In the genomic region with DNA sequence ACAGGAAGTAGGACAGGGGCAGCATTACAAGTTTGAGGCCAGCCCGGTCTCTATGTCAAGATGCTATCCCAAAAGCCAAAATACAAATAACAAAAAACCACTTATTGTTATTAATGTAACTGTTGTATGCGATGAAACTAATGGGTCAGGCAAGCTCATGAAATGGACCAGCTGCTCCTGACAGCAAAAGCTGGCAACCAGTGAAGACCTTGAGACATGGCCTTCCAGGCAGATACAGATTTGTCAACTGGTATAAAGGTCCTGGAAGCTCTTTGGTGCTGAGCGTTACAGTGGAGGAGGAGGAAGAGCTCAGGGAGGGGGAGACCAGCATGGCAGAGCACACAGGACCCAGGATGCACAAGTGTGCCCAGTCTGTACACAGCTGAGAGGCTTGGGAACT, we compare ENCODE assay signal across 26 mouse cellular contexts. TPM values are rescaled to one million over a fixed set of nuclear protein-coding genes. Genes with fewer than 3 reads are reported as not detected.
DNase-seq lines count a peak whose midpoint lies in the region; ATAC-seq lines count a peak whose summit lies in the region.
"Had no signal": no experiment of that assay in that cellular context is flagged by ENCODE, and none has a peak within 500 bp of the region (broad histone marks: within the 10 kb centered on the region; RNA-seq: fewer than 3 reads in every experiment).

No protein-coding gene starts in this region.

- no peaks in the 10 kb centered on the region for H3K27me3 ChIP-seq in lung, embryonic 16.5 days (ENCODE audit: control insufficient read depth, insufficient read depth, low read depth, low read length)
- H3K27me3 ChIP-seq: embryonic facial prominence, embryonic 12.5 days; forebrain, embryonic 15.5 days; hindbrain, embryonic 12.5 days had no signal

- peaks cover 5% of the 10 kb centered on the region for H3K4me1 ChIP-seq in lung, embryonic 16.5 days (replicated peaks; ENCODE audit: control insufficient read depth, insufficient read depth, low read length)

- peak overlapping the region; percentile 7; the same call in 1 of the 2 replicates for H3K27ac ChIP-seq in lung, embryonic 16.5 days (ENCODE audit: low read length)
- H3K27ac ChIP-seq: embryonic facial prominence, embryonic 12.5 days; forebrain, embryonic 15.5 days; hindbrain, embryonic 12.5 days; hindbrain, postnatal 0 days had no signal

- H3K4me2 ChIP-seq in lung, embryonic 16.5 days (ENCODE audit: low read depth, low read length), result no peak overlapping the region
- H3K4me2 ChIP-seq: embryonic facial prominence, embryonic 12.5 days; forebrain, embryonic 15.5 days; hindbrain, embryonic 12.5 days had no signal

- no peak overlapping the region for H3K9ac ChIP-seq in lung, embryonic 16.5 days (ENCODE audit: low read length)
- H3K9ac ChIP-seq: embryonic facial prominence, embryonic 12.5 days; forebrain, embryonic 15.5 days; hindbrain, embryonic 12.5 days had no signal

- 64% methylated on average over 3 of the region's 3 CpGs for WGBS in lung, embryonic 16.5 days

- no peak for ATAC-seq in lung, embryonic 16.5 days (ENCODE audit: low read depth)
- ATAC-seq: CD4-positive, CD25-positive, alpha-beta regulatory T cell, adult 4 months; forebrain, embryonic 15.5 days; hindbrain, postnatal 0 days had no signal

- H3K9me3 ChIP-seq in lung, embryonic 16.5 days (ENCODE audit: control insufficient read depth, low read length), result no peaks in the 10 kb centered on the region
- H3K9me3 ChIP-seq: embryonic facial prominence, embryonic 12.5 days; forebrain, embryonic 15.5 days; G1E; heart, embryonic 10.5 days; hindbrain, embryonic 12.5 days had no signal

- no peak overlapping the region for H3K4me3 ChIP-seq in lung, embryonic 16.5 days (ENCODE audit: low read length)
- H3K4me3 ChIP-seq: embryonic facial prominence, embryonic 12.5 days; forebrain, embryonic 15.5 days; heart, embryonic 10.5 days; hindbrain, embryonic 12.5 days had no signal

- peak; percentile 74 to 85 for DNase-seq in adrenal gland, adult (ENCODE audit: inconsistent age in 2 of 2, low spot score in 1 of 2)
- DNase-seq in adrenal gland, adult 8-10 months, result no peak
- no peak for DNase-seq in lung, postnatal 25 days (ENCODE audit: low spot score)
- peak; percentile 69 for DNase-seq in ovary, adult 18-20 months (ENCODE audit: low spot score)
- no peak for DNase-seq in ovary, postnatal 14 days (ENCODE audit: low spot score)
- DNase-seq in thymus, postnatal 4 days, result no peak
- DNase-seq: B cell, adult 2 months; cerebellum, adult 11-12 months; cerebellum, adult 9-10 months; cerebellum, postnatal 25 days; gastrocnemius, postnatal 36 days; heart, adult 11 months; heart, postnatal 10 days; heart, postnatal 4 days had no signal

- no peaks in the 10 kb centered on the region for H3K36me3 ChIP-seq in lung, embryonic 16.5 days (ENCODE audit: control insufficient read depth, insufficient read depth, low read length)
- H3K36me3 ChIP-seq: embryonic facial prominence, embryonic 12.5 days; forebrain, embryonic 15.5 days; heart, embryonic 10.5 days; hindbrain, embryonic 12.5 days had no signal

RNA-seq across cellular contexts. Expression of a gene that starts 44.9 kb away (rescaled TPM):
- not detected for total RNA-seq in adrenal gland, adult 8-10 months (2022)
- polyA plus RNA-seq in lung, embryonic 16.5 days (2015; fragmentation: Nextera tagmentation; extraction: Ambion mirVana), result not detected in 2 replicates
- total RNA-seq: G1E; gastrocnemius, adult 8-10 months; gastrocnemius, postnatal 36 days; heart, postnatal 10 days; heart, postnatal 4 days; hindbrain, postnatal 0 days had no signal
- polyA plus RNA-seq: CD4-positive, CD25-positive, alpha-beta regulatory T cell, adult 4 months; cortical plate, adult 2 months; embryonic facial prominence, embryonic 12.5 days; forebrain, embryonic 11.5 days; forebrain, embryonic 15.5 days; G1E; heart, embryonic 10.5 days; heart, embryonic 14.5 days; hindbrain, embryonic 12.5 days; hindbrain, postnatal 0 days had no signal

Comparison
In these comparisons a context has a peak if more than half of its experiments do, and no peak if none do; other contexts are left out.
1. DNase-seq: peak in adrenal gland, adult (2 of 2) and ovary, adult 18-20 months (single experiment); none in adrenal gland, adult 8-10 months (single experiment), lung, postnatal 25 days (single experiment), ovary, postnatal 14 days (single experiment) and thymus, postnatal 4 days (single experiment).